Mouse (Mus musculus) stomach, embryonic 16.5 days (tissue): ENCODE measurements around the gene Barhl2. TPM values are rescaled to one million over a fixed set of nuclear protein-coding genes. Genes with fewer than 3 reads are reported as not detected.

Experiments used
- ATAC-seq: fragments of 200-750 bp; cut with Nextera tagmentation; 2 replicates; pipeline ENCODE4 v1.8.0; 2017; ENCODE audit warnings: moderate number of reproducible peaks, moderate TSS enrichment; ENCODE audit not compliant: insufficient read depth, low FRiP score
- H3K27ac ChIP-seq: fragments of 300-500 bp; sonication (generic); 2 replicates; pipeline ENCODE4 v1.5.1; 2014; ENCODE audit warnings: low read length
- H3K27me3 ChIP-seq: fragments of 300-500 bp; sonication (generic); 2 replicates; pipeline ENCODE4 v1.6.1; 2014; ENCODE audit warnings: low read length, control low read depth, mixed read lengths; ENCODE audit not compliant: control insufficient read depth, insufficient read depth
- H3K36me3 ChIP-seq: fragments of 300-500 bp; sonication (generic); 2 replicates; pipeline ENCODE4 v1.6.1; 2014; ENCODE audit warnings: low read length; ENCODE audit not compliant: control insufficient read depth, insufficient read depth
- H3K4me1 ChIP-seq: fragments of 300-500 bp; sonication (generic); 2 replicates; pipeline ENCODE4 v1.6.1; 2014; ENCODE audit warnings: low read length, control low read depth, mixed read lengths; ENCODE audit not compliant: control insufficient read depth, insufficient read depth
- H3K4me2 ChIP-seq: fragments of 300-500 bp; sonication (generic); 2 replicates; pipeline ENCODE4 v1.6.1; 2014; ENCODE audit warnings: low read depth, low read length, mixed read lengths
- H3K4me3 ChIP-seq: fragments of 300-500 bp; sonication (generic); replicated peaks from 2 replicates; pipeline ENCODE4 v1.5.1; 2014; ENCODE audit warnings: mild to moderate bottlenecking, low read length
- H3K9ac ChIP-seq: fragments of 300-500 bp; sonication (generic); 2 replicates; pipeline ENCODE4 v1.6.1; 2014; ENCODE audit warnings: low read length
- H3K9me3 ChIP-seq: fragments of 300-500 bp; sonication (generic); replicated peaks from 2 replicates; pipeline ENCODE4 v1.6.1; 2016; ENCODE audit warnings: low read length, control low read depth; ENCODE audit not compliant: control insufficient read depth
- WGBS: fragments of 180-500 bp; shearing (Covaris S2); extraction: QIAGEN DNeasy Blood & Tissue Kit; methylation state at CpG from one replicate; pipeline ENCODE4 v1.1.7; 2014; 5-methylcytosine and 5-hydroxymethylcytosine counted together
- polyA plus RNA-seq: library from polyadenylated mRNA; unstranded; fragments of >200 nt; fragmentation: Nextera tagmentation; extraction: Ambion mirVana; gene quantifications from 2 replicates; pipeline ENCODE4 v1.2.1, GENCODE M21; 2015

The Barhl2 gene
- polyA plus RNA-seq, 1 experiment from 2014 or later: not detected

- H3K4me2 ChIP-seq: no peak overlapping the region
- no peaks in the 10 kb centered on the region for H3K9me3 ChIP-seq
- 2% methylated on average over 24 of the region's 24 CpGs for WGBS
These were observed 6.6 kb upstream of the Barhl2 start for GRCm38 (mm10) chr5:106464336-106465128.

GRCm38 (mm10) chr5:106463661-106464191, 5.8 kb upstream of the Barhl2 start:
- no peak for ATAC-seq
- Histone ChIP-seq H3K9me3 (no peaks in the 10 kb centered on the region), H3K4me2 (no peak overlapping the region), H3K27ac (no peak overlapping the region), H3K27me3 (peaks cover 94% of the 10 kb centered on the region), H3K4me3 (no peak overlapping the region), H3K36me3 (no peaks in the 10 kb centered on the region), H3K9ac (no peak overlapping the region), H3K4me1 (no peaks in the 10 kb centered on the region)
- WGBS: 1% methylated on average over 25 of the region's 25 CpGs

More at GRCm38 (mm10) chr5:106464336-106465128, 6.6 kb upstream of the Barhl2 start:
- H3K4me1 ChIP-seq: no peaks in the 10 kb centered on the region
- H3K27ac ChIP-seq: no peak overlapping the region
- H3K4me3 ChIP-seq: no peak overlapping the region
- no peak overlapping the region for H3K9ac ChIP-seq
- H3K27me3 ChIP-seq: peaks cover 94% of the 10 kb centered on the region
- ATAC-seq: no peak
- no peaks in the 10 kb centered on the region for H3K36me3 ChIP-seq

GRCm38 (mm10) chr5:106461913-106462312, 3.9 kb upstream of the Barhl2 start:
- 0% methylated on average over 4 of the region's 4 CpGs for WGBS
- Histone ChIP-seq H3K36me3 (no peaks in the 10 kb centered on the region), H3K4me2 (no peak overlapping the region), H3K27me3 (peaks cover 94% of the 10 kb centered on the region), H3K27ac (no peak overlapping the region), H3K9me3 (no peaks in the 10 kb centered on the region), H3K4me3 (no peak overlapping the region), H3K9ac (no peak overlapping the region), H3K4me1 (peaks cover 3% of the 10 kb centered on the region; the same call in 1 of the 2 replicates)
- ATAC-seq: no peak

GRCm38 (mm10) chr5:106461431-106461830, 3.5 kb upstream of the Barhl2 start:
- H3K9me3 ChIP-seq: no peaks in the 10 kb centered on the region
- peaks cover 95% of the 10 kb centered on the region for H3K27me3 ChIP-seq
- H3K4me1 ChIP-seq: peaks cover 3% of the 10 kb centered on the region; the same call in 1 of the 2 replicates
- no peaks in the 10 kb centered on the region for H3K36me3 ChIP-seq
- no peak overlapping the region for H3K4me2 ChIP-seq
- 9% methylated on average over 3 of the region's 3 CpGs for WGBS
- no peak overlapping the region for H3K9ac ChIP-seq
- no peak overlapping the region for H3K27ac ChIP-seq
- H3K4me3 ChIP-seq: no peak overlapping the region
- ATAC-seq: no peak

GRCm38 (mm10) chr5:106460535-106460934, 2.6 kb upstream of the Barhl2 start:
- 4% methylated on average over 17 of the region's 17 CpGs for WGBS
- no peak overlapping the region for H3K4me2 ChIP-seq
- no peak overlapping the region for H3K9ac ChIP-seq
- H3K27me3 ChIP-seq: peaks cover 88% of the 10 kb centered on the region
- peaks cover 3% of the 10 kb centered on the region; the same call in 1 of the 2 replicates for H3K4me1 ChIP-seq
- no peak overlapping the region for H3K27ac ChIP-seq
- H3K9me3 ChIP-seq: no peaks in the 10 kb centered on the region
- H3K4me3 ChIP-seq: no peak overlapping the region
- ATAC-seq: no peak
- H3K36me3 ChIP-seq: no peaks in the 10 kb centered on the region

GRCm38 (mm10) chr5:106460001-106460511, 2.1 kb upstream of the Barhl2 start:
- H3K27me3 ChIP-seq: peaks cover 90% of the 10 kb centered on the region
- WGBS: 1% methylated on average over 22 of the region's 22 CpGs
- H3K9ac ChIP-seq: no peak overlapping the region
- no peaks in the 10 kb centered on the region for H3K36me3 ChIP-seq
- H3K27ac ChIP-seq: no peak overlapping the region
- ATAC-seq: no peak
- H3K4me1 ChIP-seq: peaks cover 3% of the 10 kb centered on the region; the same call in 1 of the 2 replicates
- H3K4me2 ChIP-seq: no peak overlapping the region
- no peaks in the 10 kb centered on the region for H3K9me3 ChIP-seq
- H3K4me3 ChIP-seq: no peak overlapping the region

- H3K4me1 ChIP-seq: peaks cover 3% of the 10 kb centered on the region; the same call in 1 of the 2 replicates
- no peaks in the 10 kb centered on the region for H3K36me3 ChIP-seq
- no peak overlapping the region for H3K9ac ChIP-seq
- H3K9me3 ChIP-seq: no peaks in the 10 kb centered on the region
- peaks cover 90% of the 10 kb centered on the region for H3K27me3 ChIP-seq
- H3K4me3 ChIP-seq: no peak overlapping the region; the same call in 1 of the 2 replicates
- 0 out of 2 replicates have a peak overlapping the region, but pooled peaks have one; percentile 73 for H3K4me2 ChIP-seq
- H3K27ac ChIP-seq: no peak overlapping the region
- WGBS: under 1% methylated on average over 31 of the region's 31 CpGs
- ATAC-seq: no peak
These were observed 1.2 kb upstream of the Barhl2 start for GRCm38 (mm10) chr5:106459120-106459641.

GRCm38 (mm10) chr5:106458477-106459119, 632 bp upstream of the Barhl2 start:
- Histone ChIP-seq H3K4me1 (peaks cover 3% of the 10 kb centered on the region; the same call in 1 of the 2 replicates), H3K9ac (no peak overlapping the region), H3K27ac (no peak overlapping the region), H3K4me2 (peak overlapping the region; percentile 73), H3K36me3 (no peaks in the 10 kb centered on the region), H3K27me3 (peaks cover 90% of the 10 kb centered on the region), H3K9me3 (no peaks in the 10 kb centered on the region), H3K4me3 (peak overlapping the region; percentile 45)
- WGBS: under 1% methylated on average over 52 of the region's 68 CpGs
- ATAC-seq: peak; percentile 60
